Mouse (Mus musculus): Measurements from ENCODE around the gene Cabp5.
"Not testable (repeated sequence)": the region's sequence is repeated elsewhere in the genome, so short reads cannot be mapped to it uniquely, and the experiment has no call there.

Cabp5 gene

GRCm38 (mm10) chr7:13397832-13398231, at the start of gene Cabp5:
TSS of gene Cabp5 (plus strand) at chr7:13398132.
- no peak for DNase-seq (ENCODE audit: low spot score)

GRCm38 (mm10) chr7:13355943-13356342, 42.0 kb upstream of the Cabp5 start:
- no peak for DNase-seq (ENCODE audit: low spot score)

- no peak for DNase-seq (ENCODE audit: low spot score)
Observed at GRCm38 (mm10) chr7:13380588-13380987, 17.3 kb upstream of the Cabp5 start.

- not testable (repeated sequence) for DNase-seq (ENCODE audit: low spot score)
Observed at GRCm38 (mm10) chr7:13450541-13450940, 52.6 kb downstream of the Cabp5 start, which contains the start of gene Bsph1. TSS of gene Bsph1 (plus strand) at chr7:13450841.

Data from adipocyte (in vitro differentiated cells).